Mouse (Mus musculus): ENCODE measurements around the gene Rras2.

DNA sequence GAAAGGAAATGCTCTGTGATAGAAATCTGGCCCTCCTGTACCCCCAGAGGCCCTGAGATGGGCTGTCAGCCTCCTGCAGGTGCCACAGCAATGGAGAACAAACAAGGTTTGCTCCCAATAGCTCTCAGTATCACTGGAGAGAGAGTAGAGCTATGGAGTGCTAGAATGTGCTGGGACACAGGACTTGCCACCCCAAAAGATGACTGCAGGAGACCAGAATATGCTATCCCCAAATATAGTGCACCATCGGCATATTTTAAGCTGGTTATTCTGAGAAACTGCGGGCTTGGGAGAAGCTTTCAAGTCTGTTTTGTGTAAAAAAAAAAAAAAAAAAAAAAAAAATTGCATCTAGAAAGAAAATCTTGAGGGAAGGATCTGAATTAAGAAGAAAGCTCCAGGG lies 20.7 kb upstream of the Rras2 start:
- TF ChIP-seq MAFK (IDR thresholded peaks at IDR 0.05; ENCODE audit: insufficient read depth, low read depth, low read length): no peak
- no peak for TF ChIP-seq CHD2 (IDR thresholded peaks at IDR 0.05; ENCODE audit: low read depth, low read length)
- no peak for TF ChIP-seq ZNF384 (IDR thresholded peaks at IDR 0.05; ENCODE audit: low read depth, low read length)
